Mouse (Mus musculus): Measurements from ENCODE around the gene Rasgrp2. TPM values are rescaled to one million over a fixed set of nuclear protein-coding genes. Genes with fewer than 3 reads are reported as not detected.

Gene Rasgrp2
- total and polyA plus RNA-seq, 2 experiments from 2014 or later = 150 to 170 TPM

- TF ChIP-seq CTCF (IDR thresholded peaks at IDR 0.05; ENCODE audit: low read depth) = no peak
- no peak overlapping the region for H3K27ac ChIP-seq (ENCODE audit: low read depth, low read length)
- no peaks in the 10 kb centered on the region; the same call in 1 of the 2 replicates for H3K36me3 ChIP-seq (ENCODE audit: insufficient read depth)
- H3K9me3 ChIP-seq (ENCODE audit: low read length) = no peaks in the 10 kb centered on the region
- no peak overlapping the region for H3K9ac ChIP-seq
- DNase-seq (no peak), ATAC-seq (no peak)
- H3K4me2 ChIP-seq (ENCODE audit: low read depth) = no peak overlapping the region
- peaks cover 27% of the 10 kb centered on the region for H3K4me1 ChIP-seq (ENCODE audit: insufficient read depth)
- 81% methylated on average over 14 of the region's 14 CpGs for WGBS
- no peak overlapping the region for H3K4me3 ChIP-seq (ENCODE audit: low read depth, low read length)
- H3K27me3 ChIP-seq (ENCODE audit: insufficient read depth, low read length) = no peaks in the 10 kb centered on the region
Measured at GRCm38 (mm10) chr19:6412798-6413197, 13.7 kb downstream of the Rasgrp2 start.

- H3K9ac ChIP-seq = peak overlapping the region; percentile 28
- no peak for ATAC-seq
- no peaks in the 10 kb centered on the region for H3K36me3 ChIP-seq (ENCODE audit: insufficient read depth)
- no peaks in the 10 kb centered on the region for H3K27me3 ChIP-seq (ENCODE audit: insufficient read depth, low read length)
- H3K9me3 ChIP-seq (ENCODE audit: low read length) = no peaks in the 10 kb centered on the region
- H3K4me3 ChIP-seq (ENCODE audit: low read depth, low read length) = no peak overlapping the region
- WGBS = 56% methylated on average over 6 of the region's 6 CpGs
- peaks cover 31% of the 10 kb centered on the region for H3K4me1 ChIP-seq (ENCODE audit: insufficient read depth)
- peak overlapping the region; percentile 78 for H3K27ac ChIP-seq (ENCODE audit: low read depth, low read length)
- no peak for DNase-seq
- no peak for TF ChIP-seq CTCF (IDR thresholded peaks at IDR 0.05; ENCODE audit: low read depth)
- H3K4me2 ChIP-seq (ENCODE audit: low read depth) = no peak overlapping the region; the same call in 1 of the 2 replicates
Measured at GRCm38 (mm10) chr19:6415454-6415853, 16.3 kb downstream of the Rasgrp2 start.

GRCm38 (mm10) chr19:6416124-6416770 is 17.1 kb downstream of the Rasgrp2 start:
- 8% methylated on average over 9 of the region's 9 CpGs for WGBS
- ATAC-seq (peak; percentile 32), DNase-seq (peak; percentile 85)
- no peak overlapping the region for H3K4me3 ChIP-seq (ENCODE audit: low read depth, low read length)
- H3K9me3 ChIP-seq (ENCODE audit: low read length) = no peaks in the 10 kb centered on the region
- no peaks in the 10 kb centered on the region for H3K27me3 ChIP-seq (ENCODE audit: insufficient read depth, low read length)
- TF ChIP-seq CTCF (IDR thresholded peaks at IDR 0.05; ENCODE audit: low read depth) = no peak
- H3K36me3 ChIP-seq (ENCODE audit: insufficient read depth) = no peaks in the 10 kb centered on the region; the same call in 1 of the 2 replicates
- H3K9ac ChIP-seq = peak overlapping the region; percentile 28; the same call in 1 of the 2 replicates
- peaks cover 39% of the 10 kb centered on the region for H3K4me1 ChIP-seq (ENCODE audit: insufficient read depth)
- peak overlapping the region; percentile 28 for H3K4me2 ChIP-seq (ENCODE audit: low read depth)
- peak overlapping the region; percentile 78 for H3K27ac ChIP-seq (ENCODE audit: low read depth, low read length)

DNA sequence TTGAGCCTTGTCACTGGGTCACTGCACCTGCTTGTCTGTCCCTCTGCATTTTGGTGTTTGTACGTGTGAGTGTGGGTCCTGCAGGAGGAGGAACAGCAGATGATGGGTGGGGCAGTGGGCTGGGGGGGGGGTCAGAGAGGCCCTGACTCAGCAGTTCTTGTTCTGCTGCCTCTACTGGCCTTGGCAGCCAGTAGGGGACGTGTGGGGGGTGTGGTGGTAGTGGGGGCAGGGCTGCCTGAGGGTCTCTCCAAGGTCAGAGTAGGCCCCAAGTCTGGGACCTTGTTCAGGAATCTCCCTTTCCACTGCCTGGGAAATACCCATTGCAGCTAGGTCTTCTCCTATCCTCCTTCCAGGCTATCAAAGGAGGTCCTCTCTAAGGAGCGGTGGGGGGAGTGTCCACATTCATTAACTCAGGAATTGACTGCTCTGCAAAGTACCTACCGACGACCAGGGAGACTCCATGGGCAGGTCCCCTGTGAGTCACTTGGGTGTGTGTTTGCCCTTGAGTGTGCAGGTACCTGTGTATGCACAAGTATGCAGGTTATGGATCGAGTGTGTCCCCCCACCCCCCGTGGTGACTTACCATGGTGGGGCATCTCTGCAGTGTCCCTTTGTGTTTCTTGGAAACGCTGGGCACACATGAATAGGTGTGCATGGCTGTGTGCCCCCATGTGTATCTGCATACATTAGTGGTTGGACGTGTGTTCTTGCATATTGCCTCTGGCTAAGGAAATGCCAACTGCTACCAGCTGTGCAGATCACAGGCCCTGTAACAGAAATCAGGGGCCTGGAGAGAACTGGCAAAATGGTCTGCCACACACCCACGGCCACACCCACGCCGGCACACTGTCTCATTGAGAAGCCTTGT is 18.0 kb downstream of the Rasgrp2 start:
- ATAC-seq = no peak
- DNase-seq = no peak
- no peaks in the 10 kb centered on the region; the same call in 1 of the 2 replicates for H3K36me3 ChIP-seq (ENCODE audit: insufficient read depth)
- H3K4me3 ChIP-seq (ENCODE audit: low read depth, low read length) = no peak overlapping the region
- WGBS = 60% methylated on average over 12 of the region's 12 CpGs
- peaks cover 48% of the 10 kb centered on the region for H3K4me1 ChIP-seq (ENCODE audit: insufficient read depth)
- H3K9ac ChIP-seq = peak overlapping the region; percentile 28; the same call in 1 of the 2 replicates
- TF ChIP-seq CTCF (IDR thresholded peaks at IDR 0.05; ENCODE audit: low read depth) = no peak
- H3K4me2 ChIP-seq (ENCODE audit: low read depth) = peak overlapping the region; percentile 76; the same call in 1 of the 2 replicates
- H3K27ac ChIP-seq (ENCODE audit: low read depth, low read length) = peak overlapping the region; percentile 97
- no peaks in the 10 kb centered on the region for H3K27me3 ChIP-seq (ENCODE audit: insufficient read depth, low read length)
- H3K9me3 ChIP-seq (ENCODE audit: low read length) = no peaks in the 10 kb centered on the region

DNA sequence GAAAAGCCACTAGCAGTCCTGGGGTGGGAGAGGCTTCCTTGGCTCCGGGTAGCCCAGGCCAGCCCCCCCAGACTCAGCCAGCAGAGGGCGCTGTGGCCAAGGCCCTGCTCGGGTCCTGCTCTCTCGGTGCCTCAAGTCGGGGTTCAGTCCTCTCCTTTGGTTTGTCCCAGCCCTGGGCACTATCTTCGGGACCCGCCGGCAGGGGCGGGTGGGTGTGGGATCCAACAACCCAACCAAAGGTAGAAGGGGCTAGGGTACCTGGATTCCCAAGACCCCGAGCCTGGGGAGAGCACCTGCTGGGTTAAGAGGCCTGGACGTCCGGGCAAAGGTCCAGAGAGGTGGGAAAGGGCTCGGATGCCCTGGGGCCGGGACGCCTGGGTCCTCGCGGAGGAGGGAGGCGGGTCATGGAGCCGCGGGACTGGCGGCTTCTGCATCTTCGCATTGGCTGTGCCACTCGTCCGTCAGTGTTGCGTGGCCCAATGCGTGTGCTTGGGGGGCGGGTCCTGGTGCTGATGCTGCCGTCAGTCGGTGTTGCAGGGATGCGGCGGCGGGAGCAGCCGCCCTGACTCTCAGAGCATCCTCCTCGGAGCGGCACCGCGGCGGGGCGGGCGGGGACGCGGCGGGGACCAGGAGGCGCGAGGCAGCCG is 19.2 kb downstream of the Rasgrp2 start, which contains the start of gene Nrxn2:
Nrxn2 (plus strand) TSS at position 499 of the 647 bp plus-strand sequence.
- no peaks in the 10 kb centered on the region; the same call in 1 of the 2 replicates for H3K36me3 ChIP-seq (ENCODE audit: insufficient read depth)
- WGBS = 0% methylated on average over 46 of the region's 46 CpGs
- ATAC-seq (peak; percentile 95), DNase-seq (peak; percentile 98)
- H3K9ac ChIP-seq = peak within 1 kb of the TSS; percentile 82
- H3K27ac ChIP-seq (ENCODE audit: low read depth, low read length) = peak within 1 kb of the TSS; percentile 97
- H3K4me3 ChIP-seq (ENCODE audit: low read depth, low read length) = peak within 1 kb of the TSS; percentile 72
- H3K9me3 ChIP-seq (ENCODE audit: low read length) = no peaks in the 10 kb centered on the region
- peaks cover 55% of the 10 kb centered on the region for H3K4me1 ChIP-seq (ENCODE audit: insufficient read depth)
- peak within 1 kb of the TSS; percentile 76 for H3K4me2 ChIP-seq (ENCODE audit: low read depth)
- peak; percentile 96 for TF ChIP-seq CTCF (IDR thresholded peaks at IDR 0.05; ENCODE audit: low read depth)
- no peaks in the 10 kb centered on the region for H3K27me3 ChIP-seq (ENCODE audit: insufficient read depth, low read length)

- no peaks in the 10 kb centered on the region; the same call in 1 of the 2 replicates for H3K36me3 ChIP-seq (ENCODE audit: insufficient read depth)
- H3K4me2 ChIP-seq (ENCODE audit: low read depth) = peak overlapping the region; percentile 76
- no peak for TF ChIP-seq CTCF (IDR thresholded peaks at IDR 0.05; ENCODE audit: low read depth)
- no peaks in the 10 kb centered on the region for H3K27me3 ChIP-seq (ENCODE audit: insufficient read depth, low read length)
- H3K4me3 ChIP-seq (ENCODE audit: low read depth, low read length) = peak overlapping the region; percentile 72
- whole genome bisulfite sequencing = 2% methylated on average over 13 of the region's 23 CpGs
- ATAC-seq (peak; percentile 16), DNase-seq (no peak)
- H3K27ac ChIP-seq (ENCODE audit: low read depth, low read length) = peak overlapping the region; percentile 97
- no peaks in the 10 kb centered on the region for H3K9me3 ChIP-seq (ENCODE audit: low read length)
- peaks cover 58% of the 10 kb centered on the region for H3K4me1 ChIP-seq (ENCODE audit: insufficient read depth)
- H3K9ac ChIP-seq = peak overlapping the region; percentile 82
Measured at GRCm38 (mm10) chr19:6418984-6419692, 20.0 kb downstream of the Rasgrp2 start.

Measured in forebrain, postnatal 0 days (tissue).